Mouse (Mus musculus) forebrain, postnatal 0 days (tissue): ENCODE results near the gene Pfkfb3. TPM values are rescaled to one million over a fixed set of nuclear protein-coding genes. Genes with fewer than 3 reads are reported as not detected.

Experiments used
- ATAC-seq: fragments of 200-750 bp; cut with Nextera tagmentation; 2 replicates; pipeline ENCODE4 v1.8.0; 2017; ENCODE audit warnings: mild to moderate bottlenecking, moderate library complexity
- DNase-seq: peaks from one replicate; pipeline ENCODE4 v3.0.0-alpha.2; 2015
- H3K27ac ChIP-seq: fragments of 300-500 bp; sonication (generic); 2 replicates; pipeline ENCODE4 v1.5.1; 2014; ENCODE audit warnings: low read depth, mild to moderate bottlenecking, antibody characterized with exemption, low read length, moderate library complexity, mixed read lengths
- H3K27me3 ChIP-seq: fragments of 300-500 bp; sonication (generic); 2 replicates; pipeline ENCODE4 v1.6.1; 2014; ENCODE audit warnings: mild to moderate bottlenecking, low read length, mixed read lengths; ENCODE audit not compliant: insufficient read depth
- H3K36me3 ChIP-seq: fragments of 300-500 bp; sonication (generic); 2 replicates; pipeline ENCODE4 v1.6.1; 2014; ENCODE audit warnings: mild to moderate bottlenecking, moderate library complexity; ENCODE audit not compliant: insufficient read depth
- H3K4me1 ChIP-seq: fragments of 300-500 bp; sonication (generic); 2 replicates; pipeline ENCODE4 v1.6.1; 2014; ENCODE audit warnings: antibody characterized with exemption; ENCODE audit not compliant: insufficient read depth
- H3K4me2 ChIP-seq: fragments of 300-500 bp; sonication (generic); 2 replicates; pipeline ENCODE4 v1.6.1; 2014; ENCODE audit warnings: low read depth, mild to moderate bottlenecking, moderate library complexity
- H3K4me3 ChIP-seq: fragments of 300-500 bp; sonication (generic); 2 replicates; pipeline ENCODE4 v1.5.1; 2014; ENCODE audit warnings: low read depth, low read length, mixed read lengths
- H3K9ac ChIP-seq: fragments of 300-500 bp; sonication (generic); 2 replicates; pipeline ENCODE4 v1.6.1; 2014; ENCODE audit warnings: mild to moderate bottlenecking
- H3K9me3 ChIP-seq: fragments of 300-500 bp; sonication (generic); 2 replicates; pipeline ENCODE4 v1.6.1; 2016; ENCODE audit warnings: low read length
- CTCF ChIP-seq: sonication (generic); IDR thresholded peaks from 2 replicates; pipeline ENCODE4 v1.5.1; 2016; ENCODE audit warnings: antibody characterized with exemption, control low read depth, low read depth
- WGBS: fragments of 180-500 bp; shearing (Covaris S2); extraction: QIAGEN DNeasy Blood & Tissue Kit; methylation state at CpG from one replicate; pipeline ENCODE4 v1.1.7; 2014; 5-methylcytosine and 5-hydroxymethylcytosine counted together
- polyA plus RNA-seq: library from polyadenylated mRNA; unstranded; fragments of >200 nt; fragmentation: Nextera tagmentation; extraction: Ambion mirVana; gene quantifications from 2 replicates; pipeline ENCODE4 v1.2.1, GENCODE M21; 2015
- total RNA-seq: library from RNA; depleted of rRNA; stranded (reverse); fragments of >200 nt; gene quantifications from 2 replicates; pipeline ENCODE4 v1.2.3, GENCODE M21; 2014

The Pfkfb3 gene
- total and polyA plus RNA-seq, 2 experiments from 2014 or later, result 22.5 to 28.9 TPM

GRCm38 (mm10) chr2:11438231-11438954 lies 115.5 kb downstream of the Pfkfb3 start:
- no peak overlapping the region for H3K9ac ChIP-seq
- H3K9me3 ChIP-seq, result no peaks in the 10 kb centered on the region
- DNase-seq (no peak), ATAC-seq (no peak)
- no peaks in the 10 kb centered on the region for H3K4me1 ChIP-seq
- no peaks in the 10 kb centered on the region for H3K27me3 ChIP-seq
- H3K4me3 ChIP-seq, result no peak overlapping the region
- H3K27ac ChIP-seq, result no peak overlapping the region
- no peak for TF ChIP-seq CTCF
- H3K36me3 ChIP-seq, result no peaks in the 10 kb centered on the region
- H3K4me2 ChIP-seq, result no peak overlapping the region
- 82% methylated on average over 12 of the region's 12 CpGs for WGBS

- 94% methylated on average over 11 of the region's 11 CpGs for WGBS
- no peaks in the 10 kb centered on the region for H3K27me3 ChIP-seq
- H3K4me2 ChIP-seq, result no peak overlapping the region
- TF ChIP-seq CTCF, result no peak
- H3K4me3 ChIP-seq, result no peak overlapping the region
- H3K4me1 ChIP-seq, result no peaks in the 10 kb centered on the region
- ATAC-seq, result no peak
- no peak overlapping the region for H3K27ac ChIP-seq
- no peaks in the 10 kb centered on the region for H3K9me3 ChIP-seq
- no peaks in the 10 kb centered on the region for H3K36me3 ChIP-seq
- no peak overlapping the region for H3K9ac ChIP-seq
- DNase-seq, result no peak
Observed at GRCm38 (mm10) chr2:11436353-11436752, 117.5 kb downstream of the Pfkfb3 start.

- H3K4me3 ChIP-seq, result no peak overlapping the region
- H3K4me2 ChIP-seq, result no peak overlapping the region
- no peak for TF ChIP-seq CTCF
- H3K27ac ChIP-seq, result no peak overlapping the region
- H3K9ac ChIP-seq, result no peak overlapping the region
- DNase-seq, result no peak
- no peaks in the 10 kb centered on the region for H3K36me3 ChIP-seq
- H3K27me3 ChIP-seq, result no peaks in the 10 kb centered on the region
- no peak for ATAC-seq
- H3K4me1 ChIP-seq, result no peaks in the 10 kb centered on the region
- no peaks in the 10 kb centered on the region for H3K9me3 ChIP-seq
- 84% methylated on average over 5 of the region's 5 CpGs for WGBS
Observed at GRCm38 (mm10) chr2:11433353-11433752, 120.5 kb downstream of the Pfkfb3 start.

- Histone ChIP-seq H3K27me3 (no peaks in the 10 kb centered on the region), H3K4me2 (no peak overlapping the region), H3K27ac (no peak overlapping the region), H3K9me3 (no peaks in the 10 kb centered on the region), H3K36me3 (no peaks in the 10 kb centered on the region), H3K4me3 (no peak overlapping the region), H3K9ac (no peak overlapping the region), H3K4me1 (no peaks in the 10 kb centered on the region)
- TF ChIP-seq CTCF, result no peak
- DNase-seq, result peak; percentile 9
- peak; percentile 72 for ATAC-seq
- WGBS, result 41% methylated on average over 3 of the region's 3 CpGs
Observed at GRCm38 (mm10) chr2:11429538-11429937, 124.3 kb downstream of the Pfkfb3 start.

GRCm38 (mm10) chr2:11428621-11429020 lies 125.3 kb downstream of the Pfkfb3 start:
- ATAC-seq (no peak), DNase-seq (no peak)
- Histone ChIP-seq H3K9me3 (no peaks in the 10 kb centered on the region), H3K27ac (no peak overlapping the region), H3K4me2 (no peak overlapping the region), H3K27me3 (no peaks in the 10 kb centered on the region), H3K9ac (no peak overlapping the region), H3K4me3 (no peak overlapping the region), H3K4me1 (no peaks in the 10 kb centered on the region), H3K36me3 (no peaks in the 10 kb centered on the region)
- TF ChIP-seq CTCF, result no peak
- WGBS, result 93% methylated on average over 4 of the region's 4 CpGs

GRCm38 (mm10) chr2:11427596-11427995 lies 126.3 kb downstream of the Pfkfb3 start:
- Histone ChIP-seq H3K27me3 (no peaks in the 10 kb centered on the region), H3K27ac (no peak overlapping the region), H3K9me3 (no peaks in the 10 kb centered on the region), H3K36me3 (no peaks in the 10 kb centered on the region), H3K4me2 (no peak overlapping the region), H3K4me3 (no peak overlapping the region), H3K4me1 (no peaks in the 10 kb centered on the region), H3K9ac (no peak overlapping the region)
- WGBS, result 85% methylated on average over 6 of the region's 6 CpGs
- TF ChIP-seq CTCF, result no peak
- no peak for DNase-seq
- ATAC-seq, result no peak

- no peak for TF ChIP-seq CTCF
- Histone ChIP-seq H3K36me3 (no peaks in the 10 kb centered on the region), H3K9ac (no peak overlapping the region), H3K4me3 (no peak overlapping the region), H3K4me2 (no peak overlapping the region), H3K4me1 (no peaks in the 10 kb centered on the region), H3K27me3 (no peaks in the 10 kb centered on the region), H3K27ac (no peak overlapping the region), H3K9me3 (no peaks in the 10 kb centered on the region)
- DNase-seq (no peak), ATAC-seq (no peak)
- WGBS, result 67% methylated on average over 3 of the region's 3 CpGs
Observed at GRCm38 (mm10) chr2:11426379-11426778, 127.5 kb downstream of the Pfkfb3 start.
